In genomic region chr7:45873061-45873947, GRCm38 (mm10) we compare ENCODE assay signal across 1 mouse cellular context.
TF ChIP-seq lines count a peak whose summit lies in the region.

No protein-coding gene starts in this region.

TF ChIP-seq in C2C12, 6 proteins besides CTCF, POLR2A, EP300 and RAD21 (continued from another document):
- TF ChIP-seq CEBPB (IDR thresholded peaks at IDR 0.05; ENCODE audit: low read depth) = no peak
